Mouse (Mus musculus) heart, adult 2 months (tissue): ENCODE measurements around the gene Akap11. TPM values are rescaled to one million over a fixed set of nuclear protein-coding genes. Genes with fewer than 3 reads are reported as not detected.

Experiments used
- DNase-seq, 2 experiments: peaks; one replicate each; pipeline ENCODE4 v3.0.0; 2021
- H3K27ac ChIP-seq: fragments of 200-600 bp; 2 replicates; pipeline ENCODE4 v1.8.1; 2022
- H3K27me3 ChIP-seq: fragments of 200-500 bp; 2 replicates; pipeline ENCODE4 v1.6.1; 2012; ENCODE audit warnings: mild to moderate bottlenecking, low read length, inconsistent platforms, mixed read lengths; ENCODE audit not compliant: control insufficient read depth, insufficient read depth
- H3K36me3 ChIP-seq: fragments of 200-500 bp; 2 replicates; pipeline ENCODE4 v1.6.1; 2012; ENCODE audit warnings: low read length, inconsistent platforms; ENCODE audit not compliant: control insufficient read depth, insufficient read depth
- H3K4me1 ChIP-seq: fragments of 200-500 bp; 2 replicates; pipeline ENCODE4 v1.6.1; 2011; ENCODE audit warnings: low read length; ENCODE audit not compliant: control insufficient read depth, insufficient read depth
- H3K4me3 ChIP-seq: fragments of 200-600 bp; 2 replicates; pipeline ENCODE4 v1.8.1; 2022
- H3K79me2 ChIP-seq: fragments of 200-500 bp; replicated peaks from 2 replicates; pipeline ENCODE4 v1.6.1; 2012; ENCODE audit warnings: mild to moderate bottlenecking, inconsistent platforms, low read length, moderate library complexity, mixed read lengths; ENCODE audit not compliant: control insufficient read depth, insufficient read depth
- H3K9ac ChIP-seq: fragments of 200-500 bp; 2 replicates; pipeline ENCODE4 v1.6.1; 2012; ENCODE audit warnings: low read depth, mild to moderate bottlenecking, control low read depth, inconsistent platforms, low read length, mixed read lengths
- CTCF ChIP-seq: fragments of 200-600 bp; IDR thresholded peaks from 2 replicates; pipeline ENCODE4 v1.8.1; 2022; ENCODE audit warnings: antibody characterized with exemption, mild to moderate bottlenecking, moderate library complexity
- EP300 ChIP-seq: fragments of 200-500 bp; IDR thresholded peaks from 2 replicates; pipeline ENCODE4 v1.6.1; 2011; ENCODE audit warnings: low read depth, low read length, control low read depth; ENCODE audit not compliant: insufficient read depth
- POLR2A ChIP-seq: fragments of 200-500 bp; IDR thresholded peaks from 2 replicates; pipeline ENCODE4 v1.6.1; 2011; ENCODE audit warnings: mild to moderate bottlenecking, low read depth, low read length, control low read depth; ENCODE audit not compliant: insufficient read depth
- WGBS: fragments of 180-500 bp; shearing (Covaris S2); methylation state at CpG from one replicate; pipeline ENCODE4 v1.1.7; 2018; 5-methylcytosine and 5-hydroxymethylcytosine counted together
- intact Hi-C: fragments of 180-260 bp; cut with DNase I; formaldehyde crosslinking; loops from one replicate; pipeline ENCODE4 v1.15.1; 2025
- polyA plus RNA-seq: library from polyadenylated mRNA; depleted of rRNA; stranded (reverse); fragments of >200 nt; gene quantifications from 2 replicates; pipeline ENCODE4 v1.2.3, GENCODE M21; 2012
- total RNA-seq, 2 experiments: library from RNA; stranded (reverse); gene quantifications; 2 replicates each; pipeline ENCODE4 v1.2.3; 2021

Gene Akap11
- total and polyA plus RNA-seq, 3 experiments = 6.1 to 35.5 (median 31.2) TPM

DNA sequence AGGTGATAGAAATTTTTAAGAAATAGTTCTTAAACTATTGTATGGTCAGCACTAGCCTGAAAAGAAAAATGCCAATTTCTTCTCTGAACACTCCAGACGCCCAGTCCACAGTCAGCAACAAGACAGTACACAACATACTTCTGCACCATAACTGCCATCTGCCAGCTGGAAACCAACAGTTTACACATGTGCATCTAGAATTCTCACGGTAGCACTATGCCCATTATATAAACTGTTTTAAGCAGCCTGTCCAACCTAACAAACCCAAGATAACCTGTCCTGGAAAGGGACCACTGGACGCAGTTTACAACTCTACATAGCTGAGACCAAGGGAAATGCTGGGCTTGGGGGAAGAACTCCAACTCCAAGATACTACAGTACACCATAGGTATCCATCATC, 2.9 kb downstream of the Akap11 start:
- Histone ChIP-seq H3K36me3 (peaks cover 31% of the 10 kb centered on the region), H3K27ac (no peak overlapping the region), H3K27me3 (no peaks in the 10 kb centered on the region), H3K4me3 (no peak overlapping the region), H3K79me2 (peaks cover 10% of the 10 kb centered on the region), H3K4me1 (peaks cover 21% of the 10 kb centered on the region), H3K9ac (no peak overlapping the region)
- intact Hi-C loops = no loop called here
- TF ChIP-seq CTCF (no peak), POLR2A (no peak), EP300 (no peak)
- 83% methylated on average over 3 of the region's 3 CpGs for WGBS
- no peak for DNase-seq

DNA sequence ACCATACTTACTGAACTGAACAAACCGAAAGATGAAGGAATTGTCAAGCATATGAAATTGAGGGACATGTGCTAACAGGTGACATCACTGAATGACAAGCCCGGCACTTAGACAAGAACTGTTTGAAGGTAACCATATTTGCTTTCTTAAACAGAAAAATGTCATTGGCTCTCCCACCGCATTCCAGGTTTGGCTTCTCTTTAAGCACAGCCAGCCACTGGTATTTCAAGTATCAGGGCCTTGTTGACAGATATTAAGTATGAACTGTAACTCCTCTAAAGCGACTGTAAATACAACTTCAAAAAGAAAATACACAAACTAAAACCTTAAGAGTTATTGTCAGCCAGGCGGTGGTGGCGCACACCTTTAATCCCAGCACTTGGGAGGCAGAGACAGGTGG, 4.3 kb downstream of the Akap11 start:
- Histone ChIP-seq H3K9ac (no peak overlapping the region), H3K27ac (peak overlapping the region; percentile 21; the same call in 1 of the 2 replicates), H3K4me3 (no peak overlapping the region), H3K27me3 (no peaks in the 10 kb centered on the region), H3K4me1 (peaks cover 26% of the 10 kb centered on the region), H3K79me2 (peaks cover 10% of the 10 kb centered on the region), H3K36me3 (peaks cover 37% of the 10 kb centered on the region)
- DNase-seq = no peak
- TF ChIP-seq POLR2A (no peak), EP300 (no peak), CTCF (no peak)
- intact Hi-C loops = no loop called here
- whole genome bisulfite sequencing = 56% methylated on average over 6 of the region's 6 CpGs

GRCm38 (mm10) chr14:78530256-78530655, 6.4 kb downstream of the Akap11 start:
- Histone ChIP-seq H3K79me2 (peaks cover 12% of the 10 kb centered on the region), H3K9ac (no peak overlapping the region), H3K36me3 (peaks cover 35% of the 10 kb centered on the region), H3K27ac (no peak overlapping the region), H3K4me1 (peaks cover 30% of the 10 kb centered on the region), H3K4me3 (no peak overlapping the region), H3K27me3 (no peaks in the 10 kb centered on the region)
- 79% methylated on average over 3 of the region's 3 CpGs for WGBS
- intact Hi-C loops = no loop called here
- DNase-seq = no peak
- no peak for TF ChIP-seq EP300
- no peak for TF ChIP-seq POLR2A
- no peak for TF ChIP-seq CTCF

DNA sequence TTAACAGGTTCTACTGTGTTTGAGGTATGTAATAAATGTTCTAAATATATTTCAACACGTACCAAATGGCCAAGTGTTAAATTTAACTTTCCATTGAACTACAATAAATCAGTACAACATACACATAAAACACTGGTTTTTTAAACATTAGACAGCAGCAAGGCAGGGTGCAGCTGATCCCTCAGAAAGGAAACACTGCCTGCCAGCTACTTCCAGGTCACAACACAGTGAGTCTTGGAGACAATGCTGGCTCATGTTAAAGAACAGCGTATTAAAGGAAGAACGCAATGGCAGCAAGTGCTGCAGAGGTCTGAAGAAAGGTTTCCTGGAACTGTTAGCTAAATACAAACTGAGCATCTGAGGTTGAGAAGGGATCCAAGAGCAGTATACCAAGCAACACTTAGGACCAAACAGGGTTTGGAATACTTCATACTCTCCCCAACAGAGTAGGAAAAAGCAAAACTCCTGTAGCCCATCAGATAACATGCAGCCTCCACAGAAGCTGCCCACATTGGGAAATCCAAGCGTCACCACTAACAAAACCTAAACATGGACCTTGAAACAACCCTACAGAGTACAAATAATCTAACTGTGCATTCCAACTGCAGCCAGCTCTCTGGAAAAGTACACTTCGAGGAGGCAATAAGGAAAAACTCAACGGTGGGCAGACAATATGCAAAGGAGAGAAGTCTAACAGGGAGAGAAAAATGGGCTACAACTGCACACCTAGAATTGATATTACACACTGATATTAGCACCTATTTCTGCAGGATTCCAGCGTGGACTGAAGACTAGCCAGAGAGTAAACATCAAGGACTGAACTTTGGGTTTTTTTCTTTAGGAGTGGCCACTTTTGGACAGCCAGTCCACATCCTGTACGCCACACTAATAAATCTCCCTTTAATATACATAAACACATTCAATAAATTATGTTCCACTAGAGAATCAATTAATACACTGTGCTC, 7.9 kb downstream of the Akap11 start:
- no peaks in the 10 kb centered on the region for H3K27me3 ChIP-seq
- peak overlapping the region; percentile 8 for H3K9ac ChIP-seq
- intact Hi-C loops = no loop called here
- H3K4me3 ChIP-seq = no peak overlapping the region
- H3K27ac ChIP-seq = peak overlapping the region; percentile 15
- peaks cover 31% of the 10 kb centered on the region for H3K4me1 ChIP-seq
- TF ChIP-seq EP300 = no peak
- no peak for TF ChIP-seq CTCF
- no peak for TF ChIP-seq POLR2A
- WGBS = 26% methylated on average over 8 of the region's 8 CpGs
- no peak for DNase-seq
- H3K36me3 ChIP-seq = peaks cover 38% of the 10 kb centered on the region
- peaks cover 8% of the 10 kb centered on the region for H3K79me2 ChIP-seq

DNA sequence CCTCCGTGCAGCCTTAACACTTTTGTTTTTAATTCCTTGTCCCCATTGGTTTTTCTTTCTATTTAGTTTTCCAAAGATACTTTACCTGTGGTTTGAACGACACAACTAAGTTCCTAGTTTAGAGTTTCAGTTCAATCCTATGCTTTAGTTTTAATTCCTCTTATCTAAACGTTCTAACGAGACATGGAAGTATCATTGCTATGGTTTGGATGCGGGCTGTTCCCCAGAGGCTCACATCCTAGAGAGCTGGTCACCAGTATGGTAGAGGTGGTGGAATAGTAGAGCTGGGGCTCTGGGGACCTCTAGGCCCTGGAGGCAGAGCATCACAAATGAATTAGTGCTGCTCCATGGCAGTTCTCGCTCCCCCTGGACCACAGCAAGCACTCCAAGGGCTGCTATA, 9.7 kb downstream of the Akap11 start:
- H3K27me3 ChIP-seq = no peaks in the 10 kb centered on the region
- H3K27ac ChIP-seq = no peak overlapping the region
- H3K36me3 ChIP-seq = peaks cover 37% of the 10 kb centered on the region
- intact Hi-C loops = no loop called here
- H3K4me3 ChIP-seq = no peak overlapping the region
- no peak overlapping the region for H3K9ac ChIP-seq
- 70% methylated on average over 6 of the region's 6 CpGs for WGBS
- DNase-seq = no peak
- TF ChIP-seq EP300 (no peak), POLR2A (no peak), CTCF (no peak)
- H3K79me2 ChIP-seq = peaks cover 6% of the 10 kb centered on the region; the same call in 1 of the 2 replicates
- H3K4me1 ChIP-seq = peaks cover 26% of the 10 kb centered on the region

- intact Hi-C loops = no loop called here
- no peaks in the 10 kb centered on the region for H3K27me3 ChIP-seq
- WGBS = 55% methylated on average over 3 of the region's 3 CpGs
- H3K4me1 ChIP-seq = peaks cover 22% of the 10 kb centered on the region
- H3K4me3 ChIP-seq = no peak overlapping the region
- H3K36me3 ChIP-seq = peaks cover 39% of the 10 kb centered on the region
- no peak for DNase-seq
- peaks cover 6% of the 10 kb centered on the region; the same call in 1 of the 2 replicates for H3K79me2 ChIP-seq
- TF ChIP-seq POLR2A = no peak
- no peak for TF ChIP-seq EP300
- TF ChIP-seq CTCF = no peak
- H3K27ac ChIP-seq = no peak overlapping the region
- no peak overlapping the region for H3K9ac ChIP-seq
Observed at GRCm38 (mm10) chr14:78526475-78526874, 10.1 kb downstream of the Akap11 start.
